Comparison of ENCODE assay signal across 32 mouse cellular contexts in genomic region chr2:89810751-89811150, GRCm38 (mm10). TPM values are rescaled to one million over a fixed set of nuclear protein-coding genes. Genes with fewer than 3 reads are reported as not detected.
DNase-seq lines count a peak whose midpoint lies in the region; ATAC-seq and TF ChIP-seq lines count a peak whose summit lies in the region.
"Had no signal": no experiment of that assay in that cellular context is flagged by ENCODE, and none has a peak within 500 bp of the region (broad histone marks: within the 10 kb centered on the region; RNA-seq: fewer than 3 reads in every experiment).

No protein-coding gene starts in this region.

- H3K27me3 ChIP-seq in hindbrain, embryonic 11.5 days (ENCODE audit: control insufficient read depth, insufficient read depth, low read length) = no peaks in the 10 kb centered on the region
- H3K27me3 ChIP-seq in hindbrain, embryonic 10.5 days (ENCODE audit: insufficient read depth, poor library complexity, severe bottlenecking) = no peaks in the 10 kb centered on the region
- no peaks in the 10 kb centered on the region for H3K27me3 ChIP-seq in midbrain, embryonic 11.5 days (ENCODE audit: control insufficient read depth, insufficient read depth, low read length)
- H3K27me3 ChIP-seq in midbrain, embryonic 13.5 days = no peaks in the 10 kb centered on the region
- H3K27me3 ChIP-seq in midbrain, postnatal 0 days (ENCODE audit: insufficient read depth, low read length) = no peaks in the 10 kb centered on the region
- H3K27me3 ChIP-seq in midbrain, embryonic 14.5 days (ENCODE audit: control insufficient read depth, insufficient read depth, low read length) = no peaks in the 10 kb centered on the region
- H3K27me3 ChIP-seq: embryonic facial prominence, embryonic 13.5 days; embryonic facial prominence, embryonic 15.5 days; forebrain, embryonic 12.5 days had no signal

- H3K4me1 ChIP-seq in hindbrain, embryonic 11.5 days (replicated peaks; ENCODE audit: control insufficient read depth, insufficient read depth, low read length) = no peaks in the 10 kb centered on the region
- H3K4me1 ChIP-seq in hindbrain, embryonic 10.5 days (replicated peaks) = no peaks in the 10 kb centered on the region
- H3K4me1 ChIP-seq in midbrain, embryonic 11.5 days (ENCODE audit: control insufficient read depth, insufficient read depth, low read length) = no peaks in the 10 kb centered on the region
- H3K4me1 ChIP-seq in midbrain, embryonic 13.5 days (replicated peaks) = no peaks in the 10 kb centered on the region
- no peaks in the 10 kb centered on the region for H3K4me1 ChIP-seq in midbrain, postnatal 0 days (ENCODE audit: insufficient read depth, low read length)
- no peaks in the 10 kb centered on the region for H3K4me1 ChIP-seq in midbrain, embryonic 14.5 days (ENCODE audit: control insufficient read depth, insufficient read depth, low read length)
- H3K4me1 ChIP-seq: embryonic facial prominence, embryonic 13.5 days; embryonic facial prominence, embryonic 15.5 days; forebrain, embryonic 10.5 days; forebrain, embryonic 12.5 days had no signal

- TF ChIP-seq CTCF in midbrain, postnatal 0 days (IDR thresholded peaks at IDR 0.05) = no peak

- no peak overlapping the region for H3K4me3 ChIP-seq in hindbrain, embryonic 11.5 days (ENCODE audit: low read depth, low read length)
- H3K4me3 ChIP-seq in hindbrain, embryonic 10.5 days = no peak overlapping the region
- no peak overlapping the region for H3K4me3 ChIP-seq in midbrain, embryonic 11.5 days (ENCODE audit: low read depth, low read length)
- no peak overlapping the region for H3K4me3 ChIP-seq in midbrain, embryonic 13.5 days (replicated peaks)
- no peak overlapping the region for H3K4me3 ChIP-seq in midbrain, postnatal 0 days (ENCODE audit: low read depth, low read length)
- no peak overlapping the region for H3K4me3 ChIP-seq in midbrain, embryonic 14.5 days (replicated peaks; ENCODE audit: low read depth, low read length)
- H3K4me3 ChIP-seq: embryonic facial prominence, embryonic 13.5 days; embryonic facial prominence, embryonic 15.5 days; erythroblast, embryonic 14.5 days; forebrain, embryonic 10.5 days; forebrain, embryonic 12.5 days had no signal

- no peak overlapping the region for H3K4me2 ChIP-seq in hindbrain, embryonic 11.5 days (replicated peaks; ENCODE audit: low read depth, low read length)
- H3K4me2 ChIP-seq in midbrain, embryonic 11.5 days = no peak overlapping the region
- no peak overlapping the region for H3K4me2 ChIP-seq in midbrain, embryonic 13.5 days (replicated peaks)
- no peak overlapping the region for H3K4me2 ChIP-seq in midbrain, postnatal 0 days (ENCODE audit: low read depth, low read length, poor library complexity, severe bottlenecking)
- H3K4me2 ChIP-seq in midbrain, embryonic 14.5 days (ENCODE audit: low read length) = no peak overlapping the region
- H3K4me2 ChIP-seq: embryonic facial prominence, embryonic 13.5 days; embryonic facial prominence, embryonic 15.5 days; forebrain, embryonic 12.5 days had no signal

- H3K9ac ChIP-seq in hindbrain, embryonic 11.5 days (ENCODE audit: low read depth, low read length) = no peak overlapping the region
- no peak overlapping the region for H3K9ac ChIP-seq in midbrain, embryonic 11.5 days (ENCODE audit: low read length)
- no peak overlapping the region for H3K9ac ChIP-seq in midbrain, embryonic 13.5 days (replicated peaks)
- no peak overlapping the region for H3K9ac ChIP-seq in midbrain, postnatal 0 days (replicated peaks; ENCODE audit: low read length, poor library complexity, severe bottlenecking)
- H3K9ac ChIP-seq in midbrain, embryonic 14.5 days (replicated peaks; ENCODE audit: low read length) = no peak overlapping the region
- H3K9ac ChIP-seq: embryonic facial prominence, embryonic 13.5 days; embryonic facial prominence, embryonic 15.5 days; forebrain, embryonic 12.5 days had no signal

- ATAC-seq in hindbrain, embryonic 11.5 days (ENCODE audit: low FRiP score) = peak; percentile 38; the same call in 1 of the 2 replicates
- ATAC-seq in midbrain, embryonic 11.5 days (ENCODE audit: low FRiP score) = peak; percentile 24; the same call in 1 of the 2 replicates
- no peak for ATAC-seq in midbrain, embryonic 13.5 days
- 0 out of 2 replicates have a peak, but pooled peaks have one; percentile 41 for ATAC-seq in midbrain, postnatal 0 days (ENCODE audit: low FRiP score)
- ATAC-seq in midbrain, embryonic 14.5 days (ENCODE audit: low FRiP score, low TSS enrichment) = no peak
- 0 out of 2 replicates have a peak, but pooled peaks have one; percentile 12 for ATAC-seq in granulocyte monocyte progenitor cell, adult 5-6 weeks (replicated peaks; ENCODE audit: poor library complexity, severe bottlenecking)
- ATAC-seq in activated CD4-positive, CD25-positive, alpha-beta regulatory T cell, adult 4 months = no peak
- ATAC-seq: forebrain, embryonic 14.5 days; forebrain, embryonic 16.5 days; Patski had no signal

- DNase-seq in hindbrain, embryonic 11.5 days (ENCODE audit: low spot score) = no peak
- DNase-seq in hindbrain, embryonic 10.5 days (ENCODE audit: low spot score) = no peak
- DNase-seq in midbrain, embryonic 11.5 days (ENCODE audit: low spot score, missing footprints) = no peak
- DNase-seq in midbrain, postnatal 0 days (ENCODE audit: low spot score) = no peak
- DNase-seq in midbrain, embryonic 14.5 days = no peak
- DNase-seq: adrenal gland, adult 2 months; adrenal gland, postnatal 10 days; adrenal gland, postnatal 25 days; cerebellum, adult 11 months; cerebellum, adult 18-20 months; cerebellum, adult 8-10 months; cerebellum, adult 9-11 months; cerebellum, postnatal 14 days; cerebellum, postnatal 36 days; embryo, embryonic 11 days had no signal

- H3K36me3 ChIP-seq in hindbrain, embryonic 11.5 days (ENCODE audit: control insufficient read depth, insufficient read depth, low read length) = no peaks in the 10 kb centered on the region
- no peaks in the 10 kb centered on the region for H3K36me3 ChIP-seq in hindbrain, embryonic 10.5 days
- H3K36me3 ChIP-seq in midbrain, embryonic 11.5 days (ENCODE audit: control insufficient read depth, insufficient read depth, low read length) = no peaks in the 10 kb centered on the region
- H3K36me3 ChIP-seq in midbrain, embryonic 13.5 days = no peaks in the 10 kb centered on the region
- no peaks in the 10 kb centered on the region for H3K36me3 ChIP-seq in midbrain, postnatal 0 days (ENCODE audit: insufficient read depth, low read length)
- H3K36me3 ChIP-seq in midbrain, embryonic 14.5 days (ENCODE audit: control insufficient read depth, insufficient read depth, low read length) = no peaks in the 10 kb centered on the region
- H3K36me3 ChIP-seq: embryonic facial prominence, embryonic 13.5 days; embryonic facial prominence, embryonic 15.5 days; forebrain, embryonic 10.5 days; forebrain, embryonic 12.5 days had no signal

- 82% methylated on average over 2 of the region's 2 CpGs for WGBS in hindbrain, embryonic 11.5 days
- WGBS in hindbrain, embryonic 10.5 days = 87% methylated on average over 2 of the region's 2 CpGs
- 81% methylated on average over 2 of the region's 2 CpGs for WGBS in midbrain, embryonic 11.5 days
- WGBS in midbrain, embryonic 13.5 days = 86% methylated on average over 2 of the region's 2 CpGs
- WGBS in midbrain, postnatal 0 days = 88% methylated on average over 2 of the region's 2 CpGs
- 87% methylated on average over 2 of the region's 2 CpGs for WGBS in midbrain, embryonic 14.5 days

- H3K27ac ChIP-seq in hindbrain, embryonic 11.5 days (ENCODE audit: low read depth, low read length) = no peak overlapping the region
- H3K27ac ChIP-seq in hindbrain, embryonic 10.5 days = no peak overlapping the region
- H3K27ac ChIP-seq in midbrain, embryonic 11.5 days (ENCODE audit: low read depth, low read length) = no peak overlapping the region
- H3K27ac ChIP-seq in midbrain, embryonic 13.5 days = no peak overlapping the region
- no peak overlapping the region for H3K27ac ChIP-seq in midbrain, postnatal 0 days (ENCODE audit: low read depth, low read length)
- H3K27ac ChIP-seq in midbrain, embryonic 14.5 days (replicated peaks; ENCODE audit: low read depth, low read length) = no peak overlapping the region
- H3K27ac ChIP-seq: embryonic facial prominence, embryonic 13.5 days; embryonic facial prominence, embryonic 15.5 days; forebrain, embryonic 10.5 days; forebrain, embryonic 12.5 days had no signal

- H3K9me3 ChIP-seq in hindbrain, embryonic 11.5 days (ENCODE audit: control insufficient read depth, low read length) = no peaks in the 10 kb centered on the region
- no peaks in the 10 kb centered on the region for H3K9me3 ChIP-seq in hindbrain, embryonic 10.5 days
- H3K9me3 ChIP-seq in midbrain, embryonic 11.5 days (ENCODE audit: control insufficient read depth, low read length) = no peaks in the 10 kb centered on the region
- H3K9me3 ChIP-seq in midbrain, embryonic 13.5 days = no peaks in the 10 kb centered on the region
- no peaks in the 10 kb centered on the region for H3K9me3 ChIP-seq in midbrain, postnatal 0 days (ENCODE audit: low read length)
- no peaks in the 10 kb centered on the region for H3K9me3 ChIP-seq in midbrain, embryonic 14.5 days (ENCODE audit: control insufficient read depth, low read length)
- H3K9me3 ChIP-seq: embryonic facial prominence, embryonic 13.5 days; embryonic facial prominence, embryonic 15.5 days; forebrain, embryonic 10.5 days; forebrain, embryonic 12.5 days had no signal

RNA-seq across cellular contexts. Expression of gene Olfr1255, which starts 1.1 kb away (rescaled TPM):
- polyA plus RNA-seq in hindbrain, embryonic 11.5 days (2014; fragmentation: Nextera tagmentation; extraction: Ambion mirVana) = not detected in 2 replicates
- polyA plus RNA-seq in hindbrain, embryonic 10.5 days (2016; fragmentation: Nextera tagmentation; extraction: Ambion mirVana) = not detected in 2 replicates
- polyA plus RNA-seq in midbrain, embryonic 11.5 days (2014; fragmentation: Nextera tagmentation; extraction: Ambion mirVana) = not detected in 2 replicates
- not detected in 2 replicates for polyA plus RNA-seq in midbrain, embryonic 13.5 days (2015; fragmentation: Nextera tagmentation; extraction: Ambion mirVana)
- not detected in 2 replicates for total RNA-seq in midbrain, postnatal 0 days (2014; rRNA removed)
- not detected in 2 replicates for polyA plus RNA-seq in midbrain, postnatal 0 days (2015; fragmentation: Nextera tagmentation; extraction: Ambion mirVana)
- not detected in 2 replicates for polyA plus RNA-seq in midbrain, embryonic 14.5 days (2014; fragmentation: Nextera tagmentation; extraction: Ambion mirVana)
- total RNA-seq in granulocyte monocyte progenitor cell, adult 5-6 weeks (2014; fragmentation: Nextera tagmentation) = not detected in 2 replicates
- not detected in 2 replicates for total RNA-seq in granulocyte monocyte progenitor cell, adult 5-6 weeks (2017)
- polyA plus RNA-seq in activated CD4-positive, CD25-positive, alpha-beta regulatory T cell, adult 4 months (2017; shearing (Covaris generic)) = not detected
- total RNA-seq: adrenal gland, adult 2 months; adrenal gland, postnatal 10 days; adrenal gland, postnatal 25 days; adrenal gland, postnatal 4 days; common myeloid progenitor, adult 5-6 weeks; ES-E14 had no signal
- polyA plus RNA-seq: adrenal gland, adult 2 months; brain, embryonic 14.5 days; C2C12; embryonic facial prominence, embryonic 11.5 days; embryonic facial prominence, embryonic 13.5 days; embryonic facial prominence, embryonic 15.5 days; erythroblast, embryonic 14.5 days; forebrain, embryonic 10.5 days; forebrain, embryonic 12.5 days; forebrain, embryonic 14.5 days; forebrain, embryonic 16.5 days; Patski had no signal

RNA-seq across cellular contexts. Expression of gene Olfr1254, which starts 17.3 kb away (rescaled TPM):
- not detected in 2 replicates for polyA plus RNA-seq in hindbrain, embryonic 11.5 days (2014; fragmentation: Nextera tagmentation; extraction: Ambion mirVana)
- not detected in 2 replicates for polyA plus RNA-seq in hindbrain, embryonic 10.5 days (2016; fragmentation: Nextera tagmentation; extraction: Ambion mirVana)
- polyA plus RNA-seq in midbrain, embryonic 11.5 days (2014; fragmentation: Nextera tagmentation; extraction: Ambion mirVana) = not detected in 2 replicates
- not detected in 2 replicates for polyA plus RNA-seq in midbrain, embryonic 13.5 days (2015; fragmentation: Nextera tagmentation; extraction: Ambion mirVana)
- total RNA-seq in midbrain, postnatal 0 days (2014; rRNA removed) = not detected in 2 replicates
- polyA plus RNA-seq in midbrain, postnatal 0 days (2015; fragmentation: Nextera tagmentation; extraction: Ambion mirVana) = not detected in 2 replicates
- not detected in 2 replicates for polyA plus RNA-seq in midbrain, embryonic 14.5 days (2014; fragmentation: Nextera tagmentation; extraction: Ambion mirVana)
- not detected in 2 replicates for total RNA-seq in granulocyte monocyte progenitor cell, adult 5-6 weeks (2014; fragmentation: Nextera tagmentation)
- total RNA-seq in granulocyte monocyte progenitor cell, adult 5-6 weeks (2017) = not detected in 2 replicates
- polyA plus RNA-seq in activated CD4-positive, CD25-positive, alpha-beta regulatory T cell, adult 4 months (2017; shearing (Covaris generic)) = not detected
- total RNA-seq: adrenal gland, adult 2 months; adrenal gland, postnatal 10 days; adrenal gland, postnatal 25 days; adrenal gland, postnatal 4 days; common myeloid progenitor, adult 5-6 weeks; ES-E14 had no signal
- polyA plus RNA-seq: adrenal gland, adult 2 months; brain, embryonic 14.5 days; C2C12; embryonic facial prominence, embryonic 11.5 days; embryonic facial prominence, embryonic 13.5 days; embryonic facial prominence, embryonic 15.5 days; erythroblast, embryonic 14.5 days; forebrain, embryonic 10.5 days; forebrain, embryonic 12.5 days; forebrain, embryonic 14.5 days; forebrain, embryonic 16.5 days; Patski had no signal

RNA-seq across cellular contexts. Expression of gene Olfr1256, which starts 30.6 kb away (rescaled TPM):
- polyA plus RNA-seq in hindbrain, embryonic 11.5 days (2014; fragmentation: Nextera tagmentation; extraction: Ambion mirVana) = not detected in 2 replicates
- not detected in 2 replicates for polyA plus RNA-seq in hindbrain, embryonic 10.5 days (2016; fragmentation: Nextera tagmentation; extraction: Ambion mirVana)
- not detected in 2 replicates for polyA plus RNA-seq in midbrain, embryonic 11.5 days (2014; fragmentation: Nextera tagmentation; extraction: Ambion mirVana)
- polyA plus RNA-seq in midbrain, embryonic 13.5 days (2015; fragmentation: Nextera tagmentation; extraction: Ambion mirVana) = 0.03 and 0.13 TPM in 2 replicates
- total RNA-seq in midbrain, postnatal 0 days (2014; rRNA removed) = not detected in 2 replicates
- not detected in 2 replicates for polyA plus RNA-seq in midbrain, postnatal 0 days (2015; fragmentation: Nextera tagmentation; extraction: Ambion mirVana)
- polyA plus RNA-seq in midbrain, embryonic 14.5 days (2014; fragmentation: Nextera tagmentation; extraction: Ambion mirVana) = 0.08 TPM in 1 of 2 replicates, not detected in the other
- not detected in 2 replicates for total RNA-seq in granulocyte monocyte progenitor cell, adult 5-6 weeks (2014; fragmentation: Nextera tagmentation)
- not detected in 2 replicates for total RNA-seq in granulocyte monocyte progenitor cell, adult 5-6 weeks (2017)
- not detected for polyA plus RNA-seq in activated CD4-positive, CD25-positive, alpha-beta regulatory T cell, adult 4 months (2017; shearing (Covaris generic))
- total RNA-seq: adrenal gland, adult 2 months; adrenal gland, postnatal 10 days; adrenal gland, postnatal 25 days; adrenal gland, postnatal 4 days; common myeloid progenitor, adult 5-6 weeks; ES-E14 had no signal
- polyA plus RNA-seq: adrenal gland, adult 2 months; brain, embryonic 14.5 days; C2C12; embryonic facial prominence, embryonic 11.5 days; embryonic facial prominence, embryonic 13.5 days; embryonic facial prominence, embryonic 15.5 days; erythroblast, embryonic 14.5 days; forebrain, embryonic 10.5 days; forebrain, embryonic 12.5 days; forebrain, embryonic 14.5 days; forebrain, embryonic 16.5 days had no signal

RNA-seq across cellular contexts. Expression of gene Olfr48, which starts 37.3 kb away (rescaled TPM):
- polyA plus RNA-seq in hindbrain, embryonic 11.5 days (2014; fragmentation: Nextera tagmentation; extraction: Ambion mirVana) = not detected in 2 replicates
- polyA plus RNA-seq in hindbrain, embryonic 10.5 days (2016; fragmentation: Nextera tagmentation; extraction: Ambion mirVana) = not detected in 2 replicates
- polyA plus RNA-seq in midbrain, embryonic 11.5 days (2014; fragmentation: Nextera tagmentation; extraction: Ambion mirVana) = not detected in 2 replicates
- not detected in 2 replicates for polyA plus RNA-seq in midbrain, embryonic 13.5 days (2015; fragmentation: Nextera tagmentation; extraction: Ambion mirVana)
- total RNA-seq in midbrain, postnatal 0 days (2014; rRNA removed) = 0.05 TPM in 1 of 2 replicates, not detected in the other
- not detected in 2 replicates for polyA plus RNA-seq in midbrain, postnatal 0 days (2015; fragmentation: Nextera tagmentation; extraction: Ambion mirVana)
- polyA plus RNA-seq in midbrain, embryonic 14.5 days (2014; fragmentation: Nextera tagmentation; extraction: Ambion mirVana) = not detected in 2 replicates
- total RNA-seq in granulocyte monocyte progenitor cell, adult 5-6 weeks (2014; fragmentation: Nextera tagmentation) = not detected in 2 replicates
- total RNA-seq in granulocyte monocyte progenitor cell, adult 5-6 weeks (2017) = not detected in 2 replicates
- not detected for polyA plus RNA-seq in activated CD4-positive, CD25-positive, alpha-beta regulatory T cell, adult 4 months (2017; shearing (Covaris generic))
- total RNA-seq: adrenal gland, adult 2 months; adrenal gland, postnatal 10 days; adrenal gland, postnatal 25 days; adrenal gland, postnatal 4 days; common myeloid progenitor, adult 5-6 weeks; ES-E14 had no signal
- polyA plus RNA-seq: adrenal gland, adult 2 months; C2C12; embryonic facial prominence, embryonic 11.5 days; embryonic facial prominence, embryonic 13.5 days; embryonic facial prominence, embryonic 15.5 days; erythroblast, embryonic 14.5 days; forebrain, embryonic 10.5 days; forebrain, embryonic 12.5 days; forebrain, embryonic 14.5 days; forebrain, embryonic 16.5 days; Patski had no signal

RNA-seq across cellular contexts. Expression of gene Olfr1253, which starts 53.9 kb away (rescaled TPM):
- not detected in 2 replicates for polyA plus RNA-seq in hindbrain, embryonic 11.5 days (2014; fragmentation: Nextera tagmentation; extraction: Ambion mirVana)
- polyA plus RNA-seq in hindbrain, embryonic 10.5 days (2016; fragmentation: Nextera tagmentation; extraction: Ambion mirVana) = not detected in 2 replicates
- polyA plus RNA-seq in midbrain, embryonic 11.5 days (2014; fragmentation: Nextera tagmentation; extraction: Ambion mirVana) = not detected in 2 replicates
- polyA plus RNA-seq in midbrain, embryonic 13.5 days (2015; fragmentation: Nextera tagmentation; extraction: Ambion mirVana) = not detected in 2 replicates
- total RNA-seq in midbrain, postnatal 0 days (2014; rRNA removed) = not detected in 2 replicates
- polyA plus RNA-seq in midbrain, postnatal 0 days (2015; fragmentation: Nextera tagmentation; extraction: Ambion mirVana) = not detected in 2 replicates
- polyA plus RNA-seq in midbrain, embryonic 14.5 days (2014; fragmentation: Nextera tagmentation; extraction: Ambion mirVana) = not detected in 2 replicates
- not detected in 2 replicates for total RNA-seq in granulocyte monocyte progenitor cell, adult 5-6 weeks (2014; fragmentation: Nextera tagmentation)
- not detected in 2 replicates for total RNA-seq in granulocyte monocyte progenitor cell, adult 5-6 weeks (2017)
- not detected for polyA plus RNA-seq in activated CD4-positive, CD25-positive, alpha-beta regulatory T cell, adult 4 months (2017; shearing (Covaris generic))
- total RNA-seq: adrenal gland, adult 2 months; adrenal gland, postnatal 10 days; adrenal gland, postnatal 25 days; adrenal gland, postnatal 4 days; common myeloid progenitor, adult 5-6 weeks; ES-E14 had no signal
- polyA plus RNA-seq: adrenal gland, adult 2 months; brain, embryonic 14.5 days; C2C12; embryonic facial prominence, embryonic 11.5 days; embryonic facial prominence, embryonic 13.5 days; embryonic facial prominence, embryonic 15.5 days; erythroblast, embryonic 14.5 days; forebrain, embryonic 10.5 days; forebrain, embryonic 12.5 days; forebrain, embryonic 14.5 days; forebrain, embryonic 16.5 days; Patski had no signal

Comparison
In these comparisons a context has a peak if more than half of its experiments do, and no peak if none do; other contexts are left out.
1. ATAC-seq: peak in hindbrain, embryonic 11.5 days (single experiment), midbrain, embryonic 11.5 days (single experiment), midbrain, postnatal 0 days (single experiment) and granulocyte monocyte progenitor cell, adult 5-6 weeks (single experiment); none in midbrain, embryonic 13.5 days (single experiment), midbrain, embryonic 14.5 days (single experiment) and activated CD4-positive, CD25-positive, alpha-beta regulatory T cell, adult 4 months (single experiment).